Mouse (Mus musculus): ENCODE measurements at regions not wholly inside any gene's neighbourhood (a gene's known extent, or its start where the extent isn't known, plus 50 kb on each side); places are given as distances from the start of the nearest gene placed in this dataset.

DNA sequence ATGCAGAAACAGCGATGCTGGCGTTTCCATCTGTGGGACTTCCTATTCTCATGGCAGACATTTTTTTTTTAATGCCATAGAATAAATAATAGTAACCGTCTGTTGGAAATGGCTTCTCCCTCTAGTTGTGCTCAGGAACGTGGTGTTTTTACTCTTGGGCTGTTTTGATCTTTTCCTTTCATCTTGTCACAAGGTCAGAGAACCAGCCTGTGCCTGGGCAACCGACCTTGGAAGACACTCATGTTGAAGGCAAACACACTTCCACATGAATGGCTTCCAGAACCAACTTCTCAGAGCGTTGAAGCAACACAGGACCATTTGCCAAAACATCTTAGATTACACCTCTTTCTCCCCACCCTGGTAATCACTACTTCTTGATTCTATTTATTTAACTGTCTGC lies 137.9 kb upstream of the Mast4 start:
- DNase-seq (ENCODE audit: low read depth, low spot score) = no peak

DNA sequence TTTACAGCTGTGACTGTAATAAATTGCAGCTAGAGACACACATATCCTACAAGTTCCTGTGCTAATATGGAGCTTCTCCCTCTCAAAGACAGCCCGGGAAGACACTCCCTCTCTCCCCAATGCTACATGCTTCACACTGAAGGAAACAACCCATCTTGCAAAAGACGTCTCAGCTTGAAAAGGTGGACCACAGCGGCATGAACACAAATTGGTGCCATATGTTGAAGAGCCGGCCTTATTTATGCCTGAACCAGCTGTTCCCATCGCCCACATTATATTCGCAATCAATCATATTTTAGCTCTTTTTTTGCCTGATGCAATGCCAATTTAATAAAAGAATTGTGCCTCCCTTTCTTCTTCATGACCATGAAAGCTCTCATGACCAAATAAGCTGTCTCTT lies 135.8 kb upstream of the Mast4 start:
- no peak for DNase-seq (ENCODE audit: low read depth, low spot score)

DNA sequence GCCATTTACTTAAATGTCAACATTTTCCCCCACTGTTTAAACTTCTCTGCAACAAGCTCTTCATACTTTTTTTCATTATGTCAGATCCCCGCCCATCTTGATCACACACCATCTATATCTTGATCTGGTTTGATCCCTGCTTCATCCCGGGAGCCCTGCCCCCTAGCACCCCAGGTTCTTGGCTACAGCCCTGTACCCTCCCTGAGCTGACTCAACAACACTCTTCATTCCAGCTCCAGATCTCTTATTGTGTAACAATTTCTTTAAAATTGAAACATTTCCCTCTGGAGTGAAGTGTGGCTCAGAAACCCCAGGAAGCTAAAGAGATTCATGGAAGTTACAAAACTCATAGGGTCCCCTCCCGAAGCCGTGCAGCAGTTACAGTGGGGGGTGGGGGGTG lies 126.2 kb upstream of the Mast4 start:
- DNase-seq (ENCODE audit: low read depth, low spot score) = no peak

DNA sequence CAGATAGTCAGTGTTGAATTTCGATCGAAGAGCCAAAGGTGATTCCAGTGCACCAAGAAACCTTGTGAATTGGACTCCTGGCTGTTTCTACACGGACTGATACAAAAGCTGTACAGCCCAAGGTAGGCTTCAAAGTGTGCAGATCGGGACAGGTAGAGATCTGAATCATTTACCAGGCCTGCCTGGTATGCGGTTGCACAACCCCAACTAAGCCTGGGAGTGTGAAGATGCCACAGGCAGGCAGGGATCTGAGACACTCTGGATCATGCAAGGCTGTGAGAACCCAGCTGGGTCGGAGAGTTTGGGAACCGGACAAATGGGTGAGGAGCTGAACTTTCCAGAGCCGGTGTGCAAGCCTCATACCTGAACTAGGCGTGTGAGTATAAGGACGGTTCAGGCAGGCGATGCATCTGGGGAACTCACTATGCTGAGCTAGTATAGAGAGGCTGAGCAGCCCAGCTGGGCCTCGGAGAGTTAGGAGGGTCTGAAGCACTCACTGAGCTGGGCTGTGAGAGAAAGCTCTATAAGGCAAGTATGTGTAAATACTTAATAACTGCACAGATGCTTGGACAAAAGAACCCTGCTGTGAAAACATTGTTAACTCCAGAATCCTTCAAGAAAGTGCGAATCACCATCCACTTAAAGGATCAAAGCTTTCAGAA lies 125.3 kb upstream of the Mast4 start:
- no peak for DNase-seq (ENCODE audit: low read depth, low spot score)

GRCm38 (mm10) chr13:103452837-103453236 lies 118.5 kb upstream of the Mast4 start:
- DNase-seq (ENCODE audit: low read depth, low spot score) = no peak

- DNase-seq (ENCODE audit: low read depth, low spot score) = peak; percentile 78
These were observed 96.3 kb upstream of the Mast4 start for GRCm38 (mm10) chr13:103430589-103430988.

DNA sequence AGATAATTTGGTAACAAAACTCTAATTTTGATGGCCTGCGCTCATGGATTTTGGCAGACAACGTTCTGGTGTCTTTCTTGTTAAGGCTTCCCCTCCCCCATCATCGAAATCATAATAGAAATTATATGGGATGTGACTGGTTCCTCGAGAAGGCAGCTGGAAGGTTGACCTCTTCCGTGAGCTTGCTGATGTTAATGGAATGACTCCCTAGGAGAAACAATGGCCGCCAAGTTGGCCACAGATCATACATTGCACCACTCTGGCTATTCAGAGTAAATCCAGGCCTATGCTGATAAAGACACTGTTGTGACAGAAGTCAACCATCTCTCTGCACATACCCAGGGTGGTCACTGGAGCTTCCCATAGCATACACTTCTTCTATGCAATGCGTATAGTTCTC lies 89.7 kb upstream of the Mast4 start:
- DNase-seq (ENCODE audit: low read depth, low spot score) = no peak

GRCm38 (mm10) chr13:103423417-103423816 lies 89.1 kb upstream of the Mast4 start:
- DNase-seq (ENCODE audit: low read depth, low spot score) = no peak

- no peak for DNase-seq (ENCODE audit: low read depth, low spot score)
These were observed 88.7 kb upstream of the Mast4 start for GRCm38 (mm10) chr13:103422997-103423396.

- DNase-seq (ENCODE audit: low read depth, low spot score) = no peak
These were observed 84.8 kb upstream of the Mast4 start for GRCm38 (mm10) chr13:103419146-103419545.

DNA sequence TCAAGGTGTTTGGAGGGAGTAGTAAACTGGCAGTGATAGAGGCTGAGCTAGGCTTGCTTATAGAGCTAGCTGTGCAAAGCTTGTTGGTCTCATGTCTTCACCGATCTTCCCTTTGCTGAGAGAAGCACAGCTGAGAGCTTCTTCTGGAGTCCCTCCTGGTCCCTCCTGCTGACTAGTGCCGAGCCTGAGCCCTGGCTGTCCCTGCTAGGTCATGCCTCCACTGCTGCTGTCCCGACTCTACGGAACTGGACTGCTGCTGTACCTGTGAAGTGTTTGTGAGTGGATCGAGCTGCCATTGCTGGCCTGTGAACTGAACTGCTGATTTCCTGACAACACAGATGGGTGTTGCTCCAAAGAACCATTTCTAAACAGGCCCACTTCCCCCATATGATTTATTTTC lies 83.0 kb upstream of the Mast4 start:
- no peak for DNase-seq (ENCODE audit: low read depth, low spot score)

GRCm38 (mm10) chr13:103415335-103415734 lies 81.0 kb upstream of the Mast4 start:
- no peak for DNase-seq (ENCODE audit: low read depth, low spot score)

- DNase-seq (ENCODE audit: low read depth, low spot score) = no peak
These were observed 78.3 kb upstream of the Mast4 start for GRCm38 (mm10) chr13:103412566-103412965.

DNA sequence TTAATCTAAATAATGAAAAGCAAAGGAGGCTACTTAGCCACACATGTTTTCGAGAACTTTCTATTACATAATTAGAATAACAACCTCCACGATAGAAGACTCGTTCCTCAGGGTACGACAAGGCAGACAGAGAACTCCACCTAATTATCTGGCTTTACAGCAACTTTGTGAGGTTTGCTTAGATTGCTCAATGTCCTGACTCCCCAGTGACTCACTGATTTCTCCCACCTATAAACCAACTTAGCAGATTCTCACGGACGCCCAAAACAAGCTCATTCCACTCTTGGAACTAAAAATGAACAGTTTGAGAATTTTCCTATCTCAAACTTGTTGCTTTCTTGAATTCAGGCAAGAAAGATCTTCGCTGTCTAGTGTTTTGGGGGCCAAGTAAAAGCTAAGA lies 75.0 kb upstream of the Mast4 start:
- DNase-seq (ENCODE audit: low read depth, low spot score) = no peak

- DNase-seq (ENCODE audit: low read depth, low spot score) = no peak
These were observed 62.3 kb upstream of the Mast4 start for GRCm38 (mm10) chr13:103396526-103397020.

- no peak for DNase-seq (ENCODE audit: low read depth, low spot score)
These were observed 61.8 kb upstream of the Mast4 start for GRCm38 (mm10) chr13:103396099-103396498.

DNA sequence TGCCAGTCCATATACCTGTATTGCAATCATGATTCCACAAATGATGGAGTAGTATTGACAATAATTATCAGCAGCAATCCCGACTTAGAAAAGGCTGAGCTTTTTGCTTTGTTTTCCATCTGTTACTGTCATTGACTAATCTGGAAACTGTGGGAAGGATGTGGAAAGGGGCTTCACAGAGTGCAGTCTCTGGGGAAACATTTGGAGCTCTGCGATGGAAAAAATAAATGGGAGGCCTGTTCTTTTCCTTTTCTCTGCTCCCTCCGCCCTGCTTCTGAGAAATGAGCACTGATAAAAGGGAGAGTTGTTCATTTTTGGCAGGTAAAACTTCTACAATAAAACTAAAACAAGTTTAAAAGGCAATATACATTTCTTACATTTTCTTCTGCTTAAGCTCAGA lies 58.3 kb upstream of the Mast4 start:
- no peak for DNase-seq (ENCODE audit: low read depth, low spot score)

DNA sequence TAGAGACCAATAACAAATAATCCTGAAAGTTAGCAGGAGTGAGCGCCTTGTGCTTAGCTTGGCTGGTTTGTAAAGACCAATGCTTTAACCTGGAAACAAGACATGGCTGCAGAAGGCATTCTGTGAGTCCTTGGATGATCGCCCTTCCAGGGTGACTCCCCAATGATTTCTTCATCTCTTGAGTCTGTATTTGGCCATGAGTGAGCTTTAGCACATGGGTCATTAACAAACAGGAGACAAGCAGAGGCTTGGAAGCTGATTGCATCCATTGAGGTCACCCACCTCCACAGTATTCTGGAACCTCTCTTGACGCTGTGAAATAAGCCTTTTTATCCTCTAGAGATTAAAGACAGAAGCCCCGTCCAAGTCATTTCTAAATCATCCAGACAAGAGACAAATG lies 57.1 kb upstream of the Mast4 start:
- no peak for DNase-seq (ENCODE audit: low read depth, low spot score)

GRCm38 (mm10) chr13:103390991-103391390 lies 56.7 kb upstream of the Mast4 start:
- no peak for DNase-seq (ENCODE audit: low read depth, low spot score)

- DNase-seq (ENCODE audit: low read depth, low spot score) = no peak
These were observed 52.7 kb upstream of the Mast4 start for GRCm38 (mm10) chr13:103386948-103387347.
